9 mouse cellular contexts compared by ENCODE assay signal in genomic region chr15:102258076-102258470, GRCm38 (mm10). TPM values are rescaled to one million over a fixed set of nuclear protein-coding genes. Genes with fewer than 3 reads are reported as not detected.
DNase-seq lines count a peak whose midpoint lies in the region; ATAC-seq and TF ChIP-seq lines count a peak whose summit lies in the region.
"Had no signal": no experiment of that assay in that cellular context is flagged by ENCODE, and none has a peak within 500 bp of the region (broad histone marks: within the 10 kb centered on the region; RNA-seq: fewer than 3 reads in every experiment).

No protein-coding gene starts in this region.

- H3K4me1 ChIP-seq in G1E (ENCODE audit: insufficient read depth, low read depth, low read length): peaks cover 53% of the 10 kb centered on the region
- H3K4me1 ChIP-seq in embryonic fibroblast, embryonic 13.5 days (ENCODE audit: control insufficient read depth, insufficient read depth, low read length): 0 out of 2 replicates have a peak, but pooled peaks cover 9% of the 10 kb centered on the region
- peaks cover 29% of the 10 kb centered on the region for H3K4me1 ChIP-seq in hindbrain, embryonic 12.5 days
- peaks cover 8% of the 10 kb centered on the region for H3K4me1 ChIP-seq in liver, postnatal 0 days (ENCODE audit: insufficient read depth)
- H3K4me1 ChIP-seq in small intestine, adult 2 months (ENCODE audit: control insufficient read depth, insufficient read depth, insufficient read length, low read length): peaks cover 3% of the 10 kb centered on the region

- H3K9me3 ChIP-seq in G1E (replicated peaks): no peaks in the 10 kb centered on the region
- H3K9me3 ChIP-seq in hindbrain, embryonic 12.5 days (replicated peaks): no peaks in the 10 kb centered on the region
- H3K9me3 ChIP-seq in liver, postnatal 0 days (ENCODE audit: low read length): no peaks in the 10 kb centered on the region

- TF ChIP-seq CTCF in G1E (IDR thresholded peaks at IDR 0.05; ENCODE audit: low read depth, low read length): no peak
- no peak for TF ChIP-seq CTCF in embryonic fibroblast, embryonic 13.5 days (IDR thresholded peaks at IDR 0.05; ENCODE audit: borderline replicate concordance, insufficient read depth, low read length)
- no peak for TF ChIP-seq CTCF in liver, postnatal 0 days (IDR thresholded peaks at IDR 0.05; ENCODE audit: low read depth)
- no peak for TF ChIP-seq CTCF in small intestine, adult 2 months (IDR thresholded peaks at IDR 0.05; ENCODE audit: extremely low read depth, insufficient read length, insufficient replicate concordance, low read depth, low read length)

- no peaks in the 10 kb centered on the region for H3K36me3 ChIP-seq in G1E (replicated peaks)
- no peaks in the 10 kb centered on the region for H3K36me3 ChIP-seq in hindbrain, embryonic 12.5 days
- H3K36me3 ChIP-seq in liver, postnatal 0 days (replicated peaks; ENCODE audit: insufficient read depth, low read length): no peaks in the 10 kb centered on the region
- no peaks in the 10 kb centered on the region for H3K36me3 ChIP-seq in small intestine, adult 2 months (ENCODE audit: control insufficient read depth, insufficient read depth, low read length)

- H3K4me2 ChIP-seq in hindbrain, embryonic 12.5 days (replicated peaks): peak overlapping the region; percentile 91
- peak overlapping the region; percentile 88; the same call in 1 of the 2 replicates for H3K4me2 ChIP-seq in liver, postnatal 0 days (ENCODE audit: low read depth, low read length)

- peak; percentile 94 for TF ChIP-seq POLR2A in embryonic fibroblast, embryonic 13.5 days (IDR thresholded peaks at IDR 0.05; ENCODE audit: low read depth, low read length)
- TF ChIP-seq POLR2A in small intestine, adult 2 months (IDR thresholded peaks at IDR 0.05; ENCODE audit: low read depth, low read length): no peak

- ATAC-seq in G1E (ENCODE audit: extremely low read depth, insufficient number of reproducible peaks, low FRiP score, poor library complexity, severe bottlenecking): no peak
- ATAC-seq in hindbrain, embryonic 12.5 days (ENCODE audit: low FRiP score): no peak
- no peak for ATAC-seq in liver, postnatal 0 days
- ATAC-seq in megakaryocyte-erythroid progenitor cell, adult 5-6 weeks (replicated peaks; ENCODE audit: low FRiP score, low TSS enrichment, poor library complexity, severe bottlenecking): no peak

- H3K27me3 ChIP-seq in G1E (ENCODE audit: insufficient read depth, low read length): peaks cover 86% of the 10 kb centered on the region
- H3K27me3 ChIP-seq in hindbrain, embryonic 12.5 days: peaks cover 71% of the 10 kb centered on the region
- peaks cover 54% of the 10 kb centered on the region for H3K27me3 ChIP-seq in liver, postnatal 0 days (ENCODE audit: insufficient read depth, low read length)
- peaks cover 14% of the 10 kb centered on the region for H3K27me3 ChIP-seq in small intestine, adult 2 months (ENCODE audit: control insufficient read depth, insufficient read depth, low read length)

- peak; percentile 46 for DNase-seq in cerebellum, adult 11 months
- DNase-seq in cerebellum, postnatal 4 days (ENCODE audit: low spot score in 2 of 2): no peak
- DNase-seq in G1E (ENCODE audit: low spot score): no peak
- no peak for DNase-seq in liver, postnatal 0 days

- H3K4me3 ChIP-seq in G1E (ENCODE audit: low read depth, low read length): peak overlapping the region; percentile 68; the same call in 1 of the 2 replicates
- peak overlapping the region; percentile 43 for H3K4me3 ChIP-seq in embryonic fibroblast, embryonic 13.5 days (ENCODE audit: insufficient read depth, low read length)
- H3K4me3 ChIP-seq in hindbrain, embryonic 12.5 days: peak overlapping the region; percentile 56
- H3K4me3 ChIP-seq in liver, postnatal 0 days (ENCODE audit: low read depth, low read length): peak overlapping the region; percentile 61
- peak overlapping the region; percentile 57 for H3K4me3 ChIP-seq in small intestine, adult 2 months (ENCODE audit: low read depth, low read length)

- no peak for TF ChIP-seq EP300 in liver, postnatal 0 days (IDR thresholded peaks at IDR 0.05; ENCODE audit: low read depth)

- H3K27ac ChIP-seq in embryonic fibroblast, embryonic 13.5 days (ENCODE audit: insufficient read depth, low read length): peak overlapping the region; percentile 88
- H3K27ac ChIP-seq in hindbrain, embryonic 12.5 days: peak overlapping the region; percentile 83
- H3K27ac ChIP-seq in liver, postnatal 0 days (ENCODE audit: low read depth): no peak overlapping the region
- H3K27ac ChIP-seq in small intestine, adult 2 months (ENCODE audit: insufficient read depth, low read depth, low read length): peak overlapping the region; percentile 39; the same call in 1 of the 2 replicates

- no peak overlapping the region for H3K9ac ChIP-seq in hindbrain, embryonic 12.5 days
- no peak overlapping the region for H3K9ac ChIP-seq in liver, postnatal 0 days (replicated peaks)

- WGBS in hindbrain, embryonic 12.5 days: 5% methylated on average over 12 of the region's 12 CpGs
- 20% methylated on average over 12 of the region's 12 CpGs for WGBS in liver, postnatal 0 days (ENCODE audit: insufficient replicate concordance)
- WGBS in small intestine, adult 2 months: 27% methylated on average over 12 of the region's 12 CpGs

RNA-seq across cellular contexts. Expression of gene Rarg, which starts 0.8 kb away (rescaled TPM):
- total RNA-seq in G1E (2014; fragmentation: Nextera tagmentation) (2.6 and 3.4 TPM in 2 replicates), G1E (2017) (1.0 and 1.9 TPM in 2 replicates)
- polyA plus RNA-seq in G1E (2012): 1.8 and 2.2 TPM in 2 replicates
- polyA plus RNA-seq in embryonic fibroblast, embryonic 13.5 days (2011; ENCODE audit: insufficient read length, low read depth, missing spikeins): 70.6 and 91.2 TPM in 2 replicates
- polyA plus RNA-seq in hindbrain, embryonic 12.5 days (2016; fragmentation: Nextera tagmentation; extraction: Ambion mirVana): 42.2 and 45.6 TPM in 2 replicates
- 2.4 and 2.6 TPM in 2 replicates for polyA plus RNA-seq in liver, postnatal 0 days (2015; fragmentation: Nextera tagmentation; extraction: Ambion mirVana)
- polyA plus RNA-seq in small intestine, adult 2 months (2012; rRNA removed): 5.9 and 6.7 TPM in 2 replicates
- total RNA-seq in megakaryocyte-erythroid progenitor cell, adult 5-6 weeks (2014; fragmentation: Nextera tagmentation): 0.61 and 1.8 TPM in 2 replicates
- 1.6 and 6.7 TPM in 2 replicates for total RNA-seq in megakaryocyte-erythroid progenitor cell, adult 5-6 weeks (2017)

RNA-seq across cellular contexts. Expression of gene Gm9918, which starts 12.3 kb away (rescaled TPM):
- total RNA-seq in G1E (2014; fragmentation: Nextera tagmentation): not detected in 2 replicates
- 0.12 and 0.44 TPM in 2 replicates for total RNA-seq in G1E (2017)
- not detected in 2 replicates for polyA plus RNA-seq in G1E (2012)
- polyA plus RNA-seq in embryonic fibroblast, embryonic 13.5 days (2011; ENCODE audit: insufficient read length, low read depth, missing spikeins): 0.30 TPM in 1 of 2 replicates, not detected in the other
- 0.30 and 0.49 TPM in 2 replicates for polyA plus RNA-seq in hindbrain, embryonic 12.5 days (2016; fragmentation: Nextera tagmentation; extraction: Ambion mirVana)
- not detected in 2 replicates for polyA plus RNA-seq in liver, postnatal 0 days (2015; fragmentation: Nextera tagmentation; extraction: Ambion mirVana)
- not detected in 2 replicates for polyA plus RNA-seq in small intestine, adult 2 months (2012; rRNA removed)
- not detected in 2 replicates for total RNA-seq in megakaryocyte-erythroid progenitor cell, adult 5-6 weeks (2014; fragmentation: Nextera tagmentation)
- not detected in 2 replicates for total RNA-seq in megakaryocyte-erythroid progenitor cell, adult 5-6 weeks (2017)
- total RNA-seq: hematopoietic stem cell, adult 5-6 weeks had no signal

RNA-seq across cellular contexts. Expression of gene Mfsd5, which starts 21.2 kb away (rescaled TPM):
- total RNA-seq in G1E (2014; fragmentation: Nextera tagmentation): 24.5 and 25.8 TPM in 2 replicates
- 31.1 and 37.2 TPM in 2 replicates for total RNA-seq in G1E (2017)
- 66.2 and 75.3 TPM in 2 replicates for polyA plus RNA-seq in G1E (2012)
- polyA plus RNA-seq in embryonic fibroblast, embryonic 13.5 days (2011; ENCODE audit: insufficient read length, low read depth, missing spikeins): 47.3 and 55.8 TPM in 2 replicates
- 54.2 and 54.9 TPM in 2 replicates for polyA plus RNA-seq in hindbrain, embryonic 12.5 days (2016; fragmentation: Nextera tagmentation; extraction: Ambion mirVana)
- 25.4 and 27.4 TPM in 2 replicates for polyA plus RNA-seq in liver, postnatal 0 days (2015; fragmentation: Nextera tagmentation; extraction: Ambion mirVana)
- polyA plus RNA-seq in small intestine, adult 2 months (2012; rRNA removed): 38.0 and 67.0 TPM in 2 replicates
- 30.4 and 32.9 TPM in 2 replicates for total RNA-seq in megakaryocyte-erythroid progenitor cell, adult 5-6 weeks (2014; fragmentation: Nextera tagmentation)
- total RNA-seq in megakaryocyte-erythroid progenitor cell, adult 5-6 weeks (2017): 14.2 and 19.5 TPM in 2 replicates

RNA-seq across cellular contexts. Expression of gene Itgb7, which starts 26.3 kb away (rescaled TPM):
- total RNA-seq in G1E (2014; fragmentation: Nextera tagmentation) (23.7 and 26.6 TPM in 2 replicates), G1E (2017) (80.9 and 83.5 TPM in 2 replicates)
- polyA plus RNA-seq in G1E (2012): 22.1 and 27.2 TPM in 2 replicates
- polyA plus RNA-seq in embryonic fibroblast, embryonic 13.5 days (2011; ENCODE audit: insufficient read length, low read depth, missing spikeins): 0.51 TPM in 1 of 2 replicates, not detected in the other
- 1.1 and 2.2 TPM in 2 replicates for polyA plus RNA-seq in hindbrain, embryonic 12.5 days (2016; fragmentation: Nextera tagmentation; extraction: Ambion mirVana)
- 5.8 and 8.6 TPM in 2 replicates for polyA plus RNA-seq in liver, postnatal 0 days (2015; fragmentation: Nextera tagmentation; extraction: Ambion mirVana)
- 16.4 and 23.2 TPM in 2 replicates for polyA plus RNA-seq in small intestine, adult 2 months (2012; rRNA removed)
- 13.1 and 17.0 TPM in 2 replicates for total RNA-seq in megakaryocyte-erythroid progenitor cell, adult 5-6 weeks (2014; fragmentation: Nextera tagmentation)
- total RNA-seq in megakaryocyte-erythroid progenitor cell, adult 5-6 weeks (2017): 47.2 and 51.0 TPM in 2 replicates

RNA-seq across cellular contexts. Expression of gene Espl1, which starts 38.0 kb away (rescaled TPM):
- 91.0 and 145 TPM in 2 replicates for total RNA-seq in G1E (2014; fragmentation: Nextera tagmentation)
- 15.8 and 23.8 TPM in 2 replicates for total RNA-seq in G1E (2017)
- 33.1 and 35.5 TPM in 2 replicates for polyA plus RNA-seq in G1E (2012)
- polyA plus RNA-seq in embryonic fibroblast, embryonic 13.5 days (2011; ENCODE audit: insufficient read length, low read depth, missing spikeins): 14.5 and 20.1 TPM in 2 replicates
- polyA plus RNA-seq in hindbrain, embryonic 12.5 days (2016; fragmentation: Nextera tagmentation; extraction: Ambion mirVana): 26.7 and 27.3 TPM in 2 replicates
- 7.3 and 7.8 TPM in 2 replicates for polyA plus RNA-seq in liver, postnatal 0 days (2015; fragmentation: Nextera tagmentation; extraction: Ambion mirVana)
- polyA plus RNA-seq in small intestine, adult 2 months (2012; rRNA removed): 3.6 and 5.8 TPM in 2 replicates
- 54.5 and 68.3 TPM in 2 replicates for total RNA-seq in megakaryocyte-erythroid progenitor cell, adult 5-6 weeks (2014; fragmentation: Nextera tagmentation)
- total RNA-seq in megakaryocyte-erythroid progenitor cell, adult 5-6 weeks (2017): 16.6 and 40.6 TPM in 2 replicates
